Mouse (Mus musculus): Measurements from ENCODE around the gene Pqbp1. TPM values are rescaled to one million over a fixed set of nuclear protein-coding genes. Genes with fewer than 3 reads are reported as not detected.
A peak's percentile ranks its signal among the peaks of the same experiment; 100 is the strongest.
"Not testable (repeated sequence)": the region's sequence is repeated elsewhere in the genome, so short reads cannot be mapped to it uniquely, and the experiment has no call there.

Gene Pqbp1
- total RNA-seq (2021), result 10 to 100 TPM; 39.3 to 51.3 TPM
- long read RNA-seq, experiment 1, transcript Pqbp1-203 (7 exons, 1,148 nt), result major isoform, 15 of 32 reads
- long read RNA-seq, experiment 1, transcript Pqbp1-201 (7 exons, 1,104 nt), result minor isoform, 8 of 32 reads
- long read RNA-seq, experiment 1, partial matches to known transcripts, result 1 of 32 reads
- long read RNA-seq, experiment 1, other reads (novel, unspliced or antisense), result 6 of 32 reads
- long read RNA-seq, experiment 2, transcript Pqbp1-203 (7 exons, 1,148 nt), result major isoform, 15 of 28 reads
- long read RNA-seq, experiment 2, partial matches to known transcripts, result 1 of 28 reads
- long read RNA-seq, experiment 2, other reads (novel, unspliced or antisense), result 6 of 28 reads

- peak; percentile 56 to 80 for DNase-seq (ENCODE audit: low spot score in 2 of 2)
Measured at GRCm38 (mm10) chrX:7898880-7899874, at the start of gene Pqbp1, which contains the start of gene Timm17b. Gene Pqbp1, minus strand, starts transcription at chrX:7899269. Gene Timm17b, plus strand, starts transcription at chrX:7899357.

GRCm38 (mm10) chrX:7947900-7948492 is 48.9 kb upstream of the Pqbp1 start:
- peak; percentile 76 to 88 for DNase-seq (ENCODE audit: low spot score in 2 of 2)

GRCm38 (mm10) chrX:7947108-7947899 is 48.2 kb upstream of the Pqbp1 start, which contains the start of gene Hdac6:
Gene Hdac6, minus strand, starts transcription at chrX:7947889.
- no peak for DNase-seq (ENCODE audit: low spot score in 2 of 2)

- no peak for DNase-seq (ENCODE audit: low spot score in 2 of 2)
Measured at GRCm38 (mm10) chrX:7945618-7946017, 46.5 kb upstream of the Pqbp1 start.

- DNase-seq (ENCODE audit: low spot score in 2 of 2), result no peak
Measured at GRCm38 (mm10) chrX:7937667-7938066, 38.6 kb upstream of the Pqbp1 start.

- DNase-seq (ENCODE audit: low spot score in 2 of 2), result no peak
Measured at GRCm38 (mm10) chrX:7936874-7937273, 37.8 kb upstream of the Pqbp1 start.

- no peak for DNase-seq (ENCODE audit: low spot score in 2 of 2)
Measured at GRCm38 (mm10) chrX:7928270-7928790, 29.3 kb upstream of the Pqbp1 start, which contains the start of gene Eras. Gene Eras, minus strand, starts transcription at chrX:7928607.

GRCm38 (mm10) chrX:7927116-7927515 is 28.0 kb upstream of the Pqbp1 start:
- no peak for DNase-seq (ENCODE audit: low spot score in 2 of 2)

- no peak for DNase-seq (ENCODE audit: low spot score in 2 of 2)
Measured at GRCm38 (mm10) chrX:7926266-7926665, 27.2 kb upstream of the Pqbp1 start.

- no peak for DNase-seq (ENCODE audit: low spot score in 2 of 2)
Measured at GRCm38 (mm10) chrX:7922032-7922431, 23.0 kb upstream of the Pqbp1 start.

GRCm38 (mm10) chrX:7919601-7920383 is 20.7 kb upstream of the Pqbp1 start, which contains the start of gene Pcsk1n:
Gene Pcsk1n, plus strand, starts transcription at chrX:7919822.
- no peak for DNase-seq (ENCODE audit: low spot score in 2 of 2)

- DNase-seq (ENCODE audit: low spot score in 2 of 2), result not testable (repeated sequence)
Measured at GRCm38 (mm10) chrX:7917960-7918359, 18.9 kb upstream of the Pqbp1 start.

GRCm38 (mm10) chrX:7915669-7916068 is 16.6 kb upstream of the Pqbp1 start:
- not testable (repeated sequence) for DNase-seq (ENCODE audit: low spot score in 2 of 2)

- DNase-seq (ENCODE audit: low spot score in 2 of 2), result no peak
Measured at GRCm38 (mm10) chrX:7910473-7910872, 11.4 kb upstream of the Pqbp1 start.

- DNase-seq (ENCODE audit: low spot score in 2 of 2), result not testable (repeated sequence)
Measured at GRCm38 (mm10) chrX:7909242-7909641, 10.2 kb upstream of the Pqbp1 start, which contains the start of gene Gm10490. Gene Gm10490, plus strand, starts transcription at chrX:7909542.

- no peak for DNase-seq (ENCODE audit: low spot score in 2 of 2)
Measured at GRCm38 (mm10) chrX:7907735-7908134, 8.7 kb upstream of the Pqbp1 start, which contains the start of gene Gm10491. Gene Gm10491, minus strand, starts transcription at chrX:7907835.

GRCm38 (mm10) chrX:7904441-7904840 is 5.4 kb upstream of the Pqbp1 start:
- DNase-seq (ENCODE audit: low spot score in 2 of 2), result no peak

- no peak for DNase-seq (ENCODE audit: low spot score in 2 of 2)
Measured at GRCm38 (mm10) chrX:7898211-7898610, 858 bp downstream of the Pqbp1 start.

Measured in gastrocnemius, postnatal 4 days (tissue).